Mouse (Mus musculus): ENCODE results near the gene Trp53bp2.

DNA sequence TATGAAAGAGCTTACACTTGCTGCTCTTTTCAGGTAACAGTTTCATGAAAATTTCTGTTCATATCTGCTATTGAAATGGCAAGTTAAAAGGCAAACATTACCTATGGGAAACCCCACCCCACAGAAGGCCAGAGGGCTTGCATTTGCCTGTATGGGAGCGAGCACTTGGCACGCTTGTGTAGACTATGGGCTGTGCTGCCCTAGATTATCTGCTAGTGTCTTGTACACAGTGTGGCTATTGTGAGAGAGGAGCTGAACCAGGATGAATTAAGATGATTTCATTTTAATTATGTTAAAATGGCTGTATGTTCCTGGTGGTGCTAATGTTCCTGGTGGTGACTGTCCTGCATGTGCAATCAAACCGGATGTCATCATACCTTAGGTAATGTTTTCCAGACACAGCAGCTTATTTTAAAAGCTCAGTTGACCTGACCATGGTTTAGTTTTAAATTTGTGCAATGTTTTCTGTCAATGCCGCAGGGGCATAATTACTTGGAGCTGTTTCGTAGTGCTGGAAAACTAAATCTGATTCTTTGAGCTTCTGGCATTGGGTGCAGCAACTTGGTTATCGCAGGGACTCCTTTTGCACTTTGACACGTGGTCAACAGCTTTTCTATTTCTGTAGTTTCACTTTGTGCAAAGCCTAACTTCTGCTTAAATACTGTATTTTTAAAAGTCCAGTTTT lies 3.8 kb downstream of the Trp53bp2 start:
- no peak for TF ChIP-seq POLR2A (IDR thresholded peaks at IDR 0.05; ENCODE audit: low read depth, low read length)
- no peak for TF ChIP-seq CTCF (IDR thresholded peaks at IDR 0.05; ENCODE audit: extremely low read depth, insufficient read depth, insufficient read length, insufficient replicate concordance)

All from spleen, adult 2 months (tissue).